Mouse (Mus musculus) liver, embryonic 16.5 days (tissue): ENCODE data around the gene Etfbkmt. TPM values are rescaled to one million over a fixed set of nuclear protein-coding genes. Genes with fewer than 3 reads are reported as not detected.

Experiments used
- ATAC-seq: fragments of 200-750 bp; cut with Nextera tagmentation; 2 replicates; pipeline ENCODE4 v1.8.0; 2017; ENCODE audit warnings: low read depth, mild to moderate bottlenecking, moderate number of reproducible peaks, moderate library complexity
- H3K27ac ChIP-seq: fragments of 300-500 bp; sonication (generic); 2 replicates; pipeline ENCODE4 v1.5.1; 2014; ENCODE audit warnings: mild to moderate bottlenecking, low read length
- H3K27me3 ChIP-seq: fragments of 300-500 bp; sonication (generic); 2 replicates; pipeline ENCODE4 v1.6.1; 2014; ENCODE audit warnings: low read depth, low read length, mixed read lengths; ENCODE audit not compliant: control insufficient read depth, insufficient read depth
- H3K36me3 ChIP-seq: fragments of 300-500 bp; sonication (generic); 2 replicates; pipeline ENCODE4 v1.6.1; 2014; ENCODE audit warnings: mild to moderate bottlenecking; ENCODE audit not compliant: control insufficient read depth, insufficient read depth
- H3K4me1 ChIP-seq: fragments of 300-500 bp; sonication (generic); 2 replicates; pipeline ENCODE4 v1.6.1; 2014; ENCODE audit warnings: low read depth, low read length, mixed read lengths; ENCODE audit not compliant: control insufficient read depth
- H3K4me2 ChIP-seq: fragments of 300-500 bp; sonication (generic); 2 replicates; pipeline ENCODE4 v1.6.1; 2014; ENCODE audit warnings: low read depth, low read length, mixed read lengths
- H3K4me3 ChIP-seq: fragments of 300-500 bp; sonication (generic); 2 replicates; pipeline ENCODE4 v1.5.1; 2014; ENCODE audit warnings: low read depth, mild to moderate bottlenecking, low read length
- H3K9ac ChIP-seq: fragments of 300-500 bp; sonication (generic); 2 replicates; pipeline ENCODE4 v1.6.1; 2014; ENCODE audit warnings: low read depth, low read length
- H3K9me3 ChIP-seq: fragments of 300-500 bp; sonication (generic); replicated peaks from 2 replicates; pipeline ENCODE4 v1.6.1; 2016; ENCODE audit warnings: low read length; ENCODE audit not compliant: control insufficient read depth
- WGBS: fragments of 180-500 bp; shearing (Covaris S2); extraction: QIAGEN DNeasy Blood & Tissue Kit; methylation state at CpG from one replicate; pipeline ENCODE4 v1.1.7; 2014; ENCODE audit not compliant: insufficient replicate concordance; 5-methylcytosine and 5-hydroxymethylcytosine counted together
- polyA plus RNA-seq: library from polyadenylated mRNA; unstranded; fragments of >200 nt; fragmentation: Nextera tagmentation; extraction: Ambion mirVana; gene quantifications from 2 replicates; pipeline ENCODE4 v1.2.1, GENCODE M21; 2015

The Etfbkmt gene
- polyA plus RNA-seq = 13.3 and 15.7 TPM in 2 replicates

GRCm38 (mm10) chr6:149139471-149139870 lies at the start of gene Etfbkmt:
TSS of gene Etfbkmt (plus strand) at chr6:149139849.
- Histone ChIP-seq H3K4me1 (peaks cover 9% of the 10 kb centered on the region), H3K27me3 (no peaks in the 10 kb centered on the region), H3K36me3 (no peaks in the 10 kb centered on the region), H3K4me2 (no peak within 1 kb of the TSS), H3K9ac (no peak within 1 kb of the TSS), H3K27ac (no peak within 1 kb of the TSS), H3K9me3 (no peaks in the 10 kb centered on the region), H3K4me3 (no peak within 1 kb of the TSS)
- ATAC-seq = no peak
- 38% methylated on average over 1 of the region's 1 CpGs for WGBS

GRCm38 (mm10) chr6:149092406-149092805 lies 47.2 kb upstream of the Etfbkmt start:
- Histone ChIP-seq H3K4me3 (no peak overlapping the region), H3K4me2 (no peak overlapping the region), H3K27ac (no peak overlapping the region), H3K9ac (no peak overlapping the region), H3K36me3 (no peaks in the 10 kb centered on the region), H3K4me1 (no peaks in the 10 kb centered on the region), H3K9me3 (no peaks in the 10 kb centered on the region), H3K27me3 (no peaks in the 10 kb centered on the region)
- WGBS = 72% methylated on average over 6 of the region's 6 CpGs
- ATAC-seq = no peak

- H3K9ac ChIP-seq = no peak overlapping the region
- H3K4me2 ChIP-seq = no peak overlapping the region
- H3K4me1 ChIP-seq = no peaks in the 10 kb centered on the region
- H3K27ac ChIP-seq = no peak overlapping the region
- no peak for ATAC-seq
- WGBS = 18% methylated on average over 5 of the region's 5 CpGs
- H3K4me3 ChIP-seq = no peak overlapping the region
- H3K27me3 ChIP-seq = no peaks in the 10 kb centered on the region
- H3K36me3 ChIP-seq = no peaks in the 10 kb centered on the region
- no peaks in the 10 kb centered on the region for H3K9me3 ChIP-seq
These were observed 46.2 kb upstream of the Etfbkmt start for GRCm38 (mm10) chr6:149093465-149093864.

DNA sequence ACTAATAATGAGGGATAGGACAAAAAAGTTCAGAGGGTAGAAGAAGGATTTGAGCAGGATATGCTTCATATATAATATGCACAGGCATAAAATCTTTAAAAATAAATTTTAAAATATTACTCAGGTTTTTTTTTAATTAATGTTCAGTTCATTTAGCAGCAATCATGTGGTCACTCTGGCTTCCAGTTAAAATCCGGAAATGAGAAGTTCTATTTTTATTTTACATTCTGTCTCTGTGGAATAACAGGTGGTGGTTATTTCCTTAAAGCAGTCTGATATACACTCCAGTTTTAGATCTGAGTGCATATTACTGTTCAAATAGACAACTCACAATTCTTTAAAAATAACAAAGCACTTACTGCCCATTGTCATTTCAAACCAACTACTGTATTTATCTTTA lies 45.1 kb upstream of the Etfbkmt start:
- WGBS = 15% methylated on average over 1 of the region's 1 CpGs
- Histone ChIP-seq H3K27me3 (no peaks in the 10 kb centered on the region), H3K9ac (no peak overlapping the region), H3K9me3 (no peaks in the 10 kb centered on the region), H3K27ac (no peak overlapping the region), H3K4me1 (no peaks in the 10 kb centered on the region), H3K36me3 (no peaks in the 10 kb centered on the region), H3K4me3 (no peak overlapping the region), H3K4me2 (no peak overlapping the region)
- no peak for ATAC-seq

DNA sequence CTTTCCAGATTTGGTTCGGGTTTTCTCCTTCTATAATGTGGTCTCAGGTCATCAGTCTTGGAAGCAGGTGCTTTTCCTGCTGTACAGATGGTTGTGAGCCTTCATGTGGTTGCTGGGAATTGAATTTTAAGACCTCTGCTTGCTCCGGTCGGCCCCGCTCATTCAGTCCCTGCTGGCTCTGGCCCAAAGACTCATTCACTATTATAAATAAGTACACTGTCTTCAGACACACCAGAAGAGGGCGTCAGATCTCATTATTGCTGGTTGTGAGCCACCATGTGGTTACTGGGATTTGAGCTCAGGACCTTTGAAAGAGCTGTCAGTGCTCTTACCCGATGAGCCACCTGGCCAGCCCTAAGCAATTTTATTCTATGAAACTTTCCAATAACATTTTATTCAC lies 44.3 kb upstream of the Etfbkmt start:
- Histone ChIP-seq H3K9ac (no peak overlapping the region), H3K9me3 (no peaks in the 10 kb centered on the region), H3K27ac (no peak overlapping the region), H3K4me2 (no peak overlapping the region), H3K4me1 (no peaks in the 10 kb centered on the region), H3K36me3 (no peaks in the 10 kb centered on the region), H3K4me3 (no peak overlapping the region), H3K27me3 (peaks cover 3% of the 10 kb centered on the region)
- ATAC-seq = no peak
- WGBS = 58% methylated on average over 6 of the region's 6 CpGs

DNA sequence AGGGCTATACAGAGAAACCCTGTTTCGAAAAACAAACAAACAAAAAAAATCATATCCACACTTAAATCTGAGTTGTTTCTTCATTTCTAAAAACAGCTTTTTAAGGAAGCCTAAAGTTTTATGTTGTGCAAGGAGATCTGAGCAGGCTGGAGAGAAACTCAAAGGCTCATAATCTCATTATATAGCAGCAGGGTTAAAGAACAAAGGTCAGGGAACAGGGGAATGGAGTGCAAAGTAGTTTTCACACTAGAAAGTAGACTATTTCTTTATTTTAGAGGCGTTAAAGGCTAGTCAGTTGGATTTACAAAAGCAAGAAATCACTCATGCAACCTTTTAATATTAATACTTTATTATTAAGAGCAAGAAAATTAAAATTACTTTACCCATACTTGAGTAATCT lies 43.4 kb upstream of the Etfbkmt start:
- Histone ChIP-seq H3K4me2 (no peak overlapping the region), H3K9ac (no peak overlapping the region), H3K4me1 (no peaks in the 10 kb centered on the region), H3K36me3 (no peaks in the 10 kb centered on the region), H3K27ac (no peak overlapping the region), H3K9me3 (no peaks in the 10 kb centered on the region), H3K27me3 (peaks cover 12% of the 10 kb centered on the region), H3K4me3 (no peak overlapping the region)
- WGBS = 57% methylated on average over 2 of the region's 2 CpGs
- ATAC-seq = no peak

- Histone ChIP-seq H3K9me3 (no peaks in the 10 kb centered on the region), H3K4me2 (no peak overlapping the region), H3K27me3 (peaks cover 21% of the 10 kb centered on the region), H3K9ac (no peak overlapping the region), H3K4me1 (no peaks in the 10 kb centered on the region), H3K4me3 (no peak overlapping the region), H3K36me3 (no peaks in the 10 kb centered on the region), H3K27ac (no peak overlapping the region)
- ATAC-seq = no peak
- WGBS = 61% methylated on average over 1 of the region's 1 CpGs
These were observed 42.4 kb upstream of the Etfbkmt start for GRCm38 (mm10) chr6:149097276-149097675.

DNA sequence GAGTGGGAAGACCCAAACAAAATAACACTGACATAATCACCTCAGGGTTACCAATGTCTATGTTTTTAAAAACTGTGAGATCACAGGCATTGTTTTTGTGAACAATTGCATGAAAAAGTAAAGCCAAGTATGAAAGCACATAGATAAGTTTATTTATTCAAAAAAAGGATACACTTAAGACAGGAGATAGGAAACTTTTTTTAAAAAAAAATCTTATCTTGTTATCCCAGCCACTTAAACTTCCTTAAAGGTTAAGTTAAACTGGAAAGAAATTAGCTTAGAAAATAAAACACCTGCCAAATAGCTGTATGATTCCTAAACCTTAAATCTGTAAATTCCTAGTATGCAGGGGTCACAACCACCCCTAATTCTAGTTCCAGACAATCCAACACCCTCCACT lies 40.7 kb upstream of the Etfbkmt start:
- ATAC-seq = no peak
- H3K27ac ChIP-seq = no peak overlapping the region
- H3K4me3 ChIP-seq = no peak overlapping the region
- no peak overlapping the region for H3K9ac ChIP-seq
- no peaks in the 10 kb centered on the region for H3K4me1 ChIP-seq
- no peaks in the 10 kb centered on the region for H3K36me3 ChIP-seq
- H3K27me3 ChIP-seq = peaks cover 21% of the 10 kb centered on the region
- H3K9me3 ChIP-seq = no peaks in the 10 kb centered on the region
- H3K4me2 ChIP-seq = no peak overlapping the region

GRCm38 (mm10) chr6:149100174-149101075 lies 39.2 kb upstream of the Etfbkmt start:
- ATAC-seq = peak; percentile 61
- peaks cover 21% of the 10 kb centered on the region for H3K27me3 ChIP-seq
- H3K27ac ChIP-seq = peak overlapping the region; percentile 79
- peak overlapping the region; percentile 54 for H3K4me2 ChIP-seq
- H3K9me3 ChIP-seq = no peaks in the 10 kb centered on the region
- H3K36me3 ChIP-seq = no peaks in the 10 kb centered on the region
- 3% methylated on average over 52 of the region's 52 CpGs for WGBS
- peak overlapping the region; percentile 66 for H3K4me3 ChIP-seq
- H3K4me1 ChIP-seq = no peaks in the 10 kb centered on the region
- peak overlapping the region; percentile 66 for H3K9ac ChIP-seq
